Mouse (Mus musculus): ENCODE measurements around the gene Rab9. TPM values are rescaled to one million over a fixed set of nuclear protein-coding genes. Genes with fewer than 3 reads are reported as not detected.

Rab9 gene
- polyA plus RNA-seq, 1 experiment = 116 TPM

Other genes starting within 250 kb of the Rab9 start
- gene Gpm6b, start 241.0 kb downstream of the Rab9 start, polyA plus RNA-seq (2012; ENCODE audit: insufficient read depth, insufficient read length, missing spikeins) = 4.3 and 5.8 TPM in 2 replicates
- 32.4 and 33.8 TPM in 2 replicates for gene Trappc2, start 39.3 kb downstream of the Rab9 start, polyA plus RNA-seq (2012; ENCODE audit: insufficient read depth, insufficient read length, missing spikeins)
- 1.7 and 2.0 TPM in 2 replicates for gene Ofd1, start 39.2 kb downstream of the Rab9 start, polyA plus RNA-seq (2012; ENCODE audit: insufficient read depth, insufficient read length, missing spikeins)
- gene Tceanc, start 38.7 kb upstream of the Rab9 start, polyA plus RNA-seq (2012; ENCODE audit: insufficient read depth, insufficient read length, missing spikeins) = 3.6 and 3.9 TPM in 2 replicates
- not detected in 2 replicates for gene Egfl6, start 105.9 kb upstream of the Rab9 start, polyA plus RNA-seq (2012; ENCODE audit: insufficient read depth, insufficient read length, missing spikeins)